Mouse (Mus musculus): Measurements from ENCODE around the gene Hdac5.

The Hdac5 gene

GRCm38 (mm10) chr11:102216056-102216885, 13.7 kb downstream of the Hdac5 start:
- DNase-seq (ENCODE audit: low spot score in 2 of 2): no peak

- DNase-seq (ENCODE audit: low spot score in 2 of 2): no peak
Measured at GRCm38 (mm10) chr11:102215511-102215910, 14.5 kb downstream of the Hdac5 start.

- no peak for DNase-seq (ENCODE audit: low spot score in 2 of 2)
Measured at GRCm38 (mm10) chr11:102214430-102215156, 15.4 kb downstream of the Hdac5 start.

- no peak for DNase-seq (ENCODE audit: low spot score in 2 of 2)
Measured at GRCm38 (mm10) chr11:102211936-102212341, 18.0 kb downstream of the Hdac5 start.

GRCm38 (mm10) chr11:102211011-102211410, 19.0 kb downstream of the Hdac5 start:
- no peak for DNase-seq (ENCODE audit: low spot score in 2 of 2)

- no peak for DNase-seq (ENCODE audit: low spot score in 2 of 2)
Measured at GRCm38 (mm10) chr11:102210185-102210584, 19.8 kb downstream of the Hdac5 start.

- no peak for DNase-seq (ENCODE audit: low spot score in 2 of 2)
Measured at GRCm38 (mm10) chr11:102209742-102210141, 20.2 kb downstream of the Hdac5 start.

- DNase-seq (ENCODE audit: low spot score in 2 of 2): no peak
Measured at GRCm38 (mm10) chr11:102208846-102209245, 21.1 kb downstream of the Hdac5 start.

- peak; percentile 27 to 33 for DNase-seq (ENCODE audit: low spot score in 2 of 2)
Measured at GRCm38 (mm10) chr11:102207825-102208777, 21.9 kb downstream of the Hdac5 start.

- DNase-seq (ENCODE audit: low spot score in 2 of 2): no peak
Measured at GRCm38 (mm10) chr11:102206481-102206880, 23.5 kb downstream of the Hdac5 start.

GRCm38 (mm10) chr11:102201408-102201821, 28.6 kb downstream of the Hdac5 start:
- DNase-seq (ENCODE audit: low spot score in 2 of 2): no peak

- no peak for DNase-seq (ENCODE audit: low spot score in 2 of 2)
Measured at GRCm38 (mm10) chr11:102199856-102200255, 30.1 kb downstream of the Hdac5 start.

GRCm38 (mm10) chr11:102198245-102198644, 31.7 kb downstream of the Hdac5 start:
- no peak for DNase-seq (ENCODE audit: low spot score in 2 of 2)

- no peak for DNase-seq (ENCODE audit: low spot score in 2 of 2)
Measured at GRCm38 (mm10) chr11:102196018-102196797, 33.8 kb downstream of the Hdac5 start.

GRCm38 (mm10) chr11:102193657-102194440, 36.1 kb downstream of the Hdac5 start:
- DNase-seq (ENCODE audit: low spot score in 2 of 2): no peak

GRCm38 (mm10) chr11:102190848-102191247, 39.1 kb downstream of the Hdac5 start:
- no peak for DNase-seq (ENCODE audit: low spot score in 2 of 2)

- peak; percentile 89 to 92 for DNase-seq (ENCODE audit: low spot score in 2 of 2)
Measured at GRCm38 (mm10) chr11:102189461-102190436, 40.2 kb downstream of the Hdac5 start, which contains the start of gene G6pc3. Gene G6pc3 (plus strand): TSS chr11:102189620.

- DNase-seq (ENCODE audit: low spot score in 2 of 2): no peak
Measured at GRCm38 (mm10) chr11:102188980-102189379, 41.0 kb downstream of the Hdac5 start.

GRCm38 (mm10) chr11:102186235-102186634, 43.7 kb downstream of the Hdac5 start:
- DNase-seq (ENCODE audit: low spot score in 2 of 2): no peak
